Mouse (Mus musculus) urinary bladder, postnatal 25 days (tissue): ENCODE results near the gene Snx15.

Experiments used
- DNase-seq: peaks from one replicate; pipeline ENCODE4 v3.0.0; 2022; ENCODE audit warnings: low spot score

Gene Snx15

GRCm38 (mm10) chr19:6118677-6119185 is 9.4 kb downstream of the Snx15 start:
- no peak for DNase-seq

GRCm38 (mm10) chr19:6117986-6118676 is 10.0 kb downstream of the Snx15 start, which contains the start of gene Sac3d1:
Gene Sac3d1 (minus strand): TSS chr19:6118650.
- peak; percentile 73 for DNase-seq

GRCm38 (mm10) chr19:6117346-6117985 is 10.6 kb downstream of the Snx15 start:
- no peak for DNase-seq

- DNase-seq = no peak
Observed at GRCm38 (mm10) chr19:6116113-6116850, 11.8 kb downstream of the Snx15 start.

GRCm38 (mm10) chr19:6113116-6113515 is 15.0 kb downstream of the Snx15 start:
- DNase-seq = no peak

- DNase-seq = no peak
Observed at GRCm38 (mm10) chr19:6105586-6105985, 22.5 kb downstream of the Snx15 start, which contains the start of gene Naaladl1. Gene Naaladl1 (plus strand): TSS chr19:6105782.

- no peak for DNase-seq
Observed at GRCm38 (mm10) chr19:6104476-6104875, 23.6 kb downstream of the Snx15 start.

- DNase-seq = no peak
Observed at GRCm38 (mm10) chr19:6102169-6102853, 25.8 kb downstream of the Snx15 start.

GRCm38 (mm10) chr19:6101186-6101585 is 26.9 kb downstream of the Snx15 start:
- no peak for DNase-seq

GRCm38 (mm10) chr19:6097847-6098246 is 30.3 kb downstream of the Snx15 start:
- no peak for DNase-seq

- DNase-seq = no peak
Observed at GRCm38 (mm10) chr19:6094119-6094518, 34.0 kb downstream of the Snx15 start, which contains the start of gene AC131692.1. Gene AC131692.1 (plus strand): TSS chr19:6094419.

- no peak for DNase-seq
Observed at GRCm38 (mm10) chr19:6088841-6089240, 39.3 kb downstream of the Snx15 start.

GRCm38 (mm10) chr19:6085417-6085879 is 42.7 kb downstream of the Snx15 start:
- DNase-seq = no peak

GRCm38 (mm10) chr19:6084478-6085248 is 43.4 kb downstream of the Snx15 start, which contains the start of the genes Zfpl1 and Cdca5:
Gene Zfpl1 (minus strand): TSS chr19:6084956.
Gene Cdca5 (plus strand): TSS chr19:6084983.
- peak; percentile 93 for DNase-seq

- no peak for DNase-seq
Observed at GRCm38 (mm10) chr19:6082156-6082555, 45.9 kb downstream of the Snx15 start, which contains the start of gene Gm28374. Gene Gm28374 (minus strand): TSS chr19:6082256.

GRCm38 (mm10) chr19:6079983-6080480 is 48.1 kb downstream of the Snx15 start, which contains the start of gene Tmem262:
Gene Tmem262 (plus strand): TSS chr19:6080033.
- DNase-seq = no peak

- peak; percentile 74 for DNase-seq
Observed at GRCm38 (mm10) chr19:6076564-6077393, 51.3 kb downstream of the Snx15 start, which contains the start of gene Vps51. Gene Vps51 (minus strand): TSS chr19:6077231.

GRCm38 (mm10) chr19:6073889-6074288 is 54.2 kb downstream of the Snx15 start:
- no peak for DNase-seq

- no peak for DNase-seq
Observed at GRCm38 (mm10) chr19:6071261-6071660, 56.8 kb downstream of the Snx15 start.
